Mouse (Mus musculus): Measurements from ENCODE around the gene Phf5a.
A peak's percentile ranks its signal among the peaks of the same experiment; 100 is the strongest.

The Phf5a gene

DNA sequence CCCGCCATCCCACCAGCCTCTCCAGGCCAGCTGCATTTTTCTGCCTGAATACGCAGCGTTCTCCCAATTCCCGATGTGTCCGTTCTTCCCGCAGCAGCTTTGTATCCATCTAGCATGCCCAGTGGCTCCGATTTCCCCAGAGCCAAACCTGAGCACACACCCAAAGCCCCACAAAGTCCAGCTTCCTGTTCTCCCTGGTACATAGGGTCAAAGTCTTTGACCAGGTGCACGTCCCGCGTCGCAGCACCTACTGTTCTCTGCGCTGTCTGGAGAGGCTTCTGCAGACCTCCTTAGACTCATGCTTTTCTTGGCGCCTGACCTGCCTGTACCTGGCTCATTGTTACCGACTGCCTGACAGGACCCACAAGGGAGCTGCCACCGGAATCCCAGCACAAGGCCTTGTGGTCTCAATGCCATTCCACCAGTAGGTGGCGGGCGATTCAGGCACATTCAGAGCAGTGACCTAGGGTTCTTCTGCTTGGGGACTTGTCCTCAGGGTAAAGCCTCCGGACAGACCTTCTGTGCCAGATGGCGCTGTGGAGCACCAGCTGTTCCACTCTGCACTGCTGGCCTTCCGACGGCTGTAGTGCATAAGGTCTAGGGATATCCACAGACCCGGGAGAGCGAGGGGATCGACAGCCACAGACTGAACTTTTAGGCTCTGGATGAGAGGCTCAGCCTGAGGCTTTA is 40.4 kb downstream of the Phf5a start:
- DNase-seq (ENCODE audit: low read depth in 2 of 2, low spot score in 2 of 2): peak; percentile 72 to 84

- DNase-seq (ENCODE audit: low read depth in 2 of 2, low spot score in 2 of 2): no peak
Observed at GRCm38 (mm10) chr15:81830530-81830929, 41.2 kb downstream of the Phf5a start.

DNA sequence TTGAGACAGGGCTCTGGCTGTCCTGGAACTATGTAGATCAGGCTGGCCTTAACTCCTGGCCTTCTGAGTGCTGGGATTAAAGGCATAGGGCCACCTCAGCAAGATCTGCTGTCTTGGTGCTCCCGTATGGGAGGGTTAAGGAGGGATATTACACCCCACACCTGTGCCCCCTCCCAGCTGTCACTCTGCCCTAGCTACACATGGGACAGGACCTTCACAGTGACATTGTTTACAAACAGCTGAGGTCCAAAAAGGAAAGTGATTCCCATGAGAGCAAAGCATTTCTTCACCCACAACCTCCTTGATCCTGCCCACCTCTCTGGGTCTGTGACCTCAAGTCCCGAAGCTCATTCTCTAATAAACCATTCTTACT is 42.5 kb downstream of the Phf5a start:
- DNase-seq (ENCODE audit: low read depth in 2 of 2, low spot score in 2 of 2): no peak

DNA sequence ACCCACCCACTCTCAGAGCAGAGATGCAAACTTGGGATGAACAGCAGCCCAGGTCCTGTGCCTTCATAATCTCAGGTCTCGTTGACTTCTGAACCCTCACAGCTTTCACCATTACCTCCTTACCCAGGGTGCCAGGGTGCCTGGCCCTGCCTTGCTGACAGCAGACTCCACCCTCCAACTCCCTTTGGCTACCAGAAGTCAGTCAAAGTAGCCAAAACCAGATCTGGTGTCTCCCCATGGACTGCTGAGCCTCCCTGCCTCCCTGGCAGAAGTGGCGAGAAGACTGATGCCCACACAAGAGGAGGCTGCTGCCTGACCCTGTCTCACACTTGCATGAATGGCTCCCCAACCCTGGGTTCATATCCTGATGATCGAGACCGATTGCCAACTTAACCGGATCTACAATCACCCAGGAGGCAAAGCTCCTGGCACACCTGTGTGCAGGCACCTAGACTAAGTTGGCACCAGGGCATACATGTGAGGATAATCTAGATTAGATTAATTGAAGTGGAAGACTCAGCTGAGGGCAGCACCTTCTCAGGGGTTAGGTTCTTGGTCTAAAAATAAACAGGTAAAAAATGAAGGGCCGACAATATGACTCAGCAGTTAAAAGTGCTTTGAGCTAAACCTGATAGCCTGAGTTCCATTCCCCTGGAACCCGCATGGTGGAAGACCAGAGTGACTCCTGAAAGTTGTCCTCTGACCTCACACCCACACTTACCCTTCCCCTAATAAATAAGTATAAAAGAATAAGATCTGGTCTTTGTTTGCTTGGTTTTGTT is 43.1 kb downstream of the Phf5a start:
- no peak for DNase-seq (ENCODE audit: low read depth in 2 of 2, low spot score in 2 of 2)

GRCm38 (mm10) chr15:81824832-81825231 is 46.9 kb downstream of the Phf5a start:
- no peak for DNase-seq (ENCODE audit: low read depth in 2 of 2, low spot score in 2 of 2)

- DNase-seq (ENCODE audit: low read depth in 2 of 2, low spot score in 2 of 2): no peak
Observed at GRCm38 (mm10) chr15:81822631-81823030, 49.1 kb downstream of the Phf5a start.

DNA sequence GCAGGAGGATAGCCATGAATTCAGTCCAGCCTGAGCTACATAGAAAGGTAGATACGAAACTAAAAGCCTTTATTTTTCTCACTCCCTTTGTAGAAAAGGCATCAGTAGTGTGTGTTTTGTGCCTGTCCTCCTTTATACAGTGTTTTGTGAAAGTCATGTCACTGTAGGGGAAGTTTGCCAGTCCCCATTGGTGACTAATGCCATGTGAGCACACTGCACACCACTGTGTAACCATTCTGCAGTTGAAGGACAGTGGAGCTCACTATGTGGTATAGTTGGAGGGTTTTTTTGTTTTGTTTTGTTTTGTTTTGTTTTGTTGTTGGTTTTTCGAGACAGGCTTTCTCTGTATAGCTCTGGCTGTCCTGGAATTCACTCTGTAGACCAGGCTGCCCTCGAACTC is 53.3 kb downstream of the Phf5a start:
- no peak for DNase-seq (ENCODE audit: low read depth in 2 of 2, low spot score in 2 of 2)

GRCm38 (mm10) chr15:81814716-81815370 is 56.9 kb downstream of the Phf5a start:
- DNase-seq (ENCODE audit: low read depth in 2 of 2, low spot score in 2 of 2): no peak
